Mouse (Mus musculus) CD4-positive naive resting alpha-beta T cell, adult 57 days (primary cell): ENCODE measurements around the gene Sema3g. TPM values are rescaled to one million over a fixed set of nuclear protein-coding genes. Genes with fewer than 3 reads are reported as not detected.

Experiments
- total RNA-seq: library from RNA; stranded (reverse); gene quantifications from one replicate; pipeline ENCODE4 v1.2.4, GENCODE M21; 2023

Sema3g gene
- not detected for total RNA-seq

GRCm38 (mm10) chr14:31217666-31218065 lies at the start of gene Sema3g:
Sema3g (plus strand) TSS chr14:31217860.

GRCm38 (mm10) chr14:31168425-31168824 lies 49.2 kb upstream of the Sema3g start, which contains the start of gene Stab1:
Stab1 (minus strand) TSS chr14:31168641.

GRCm38 (mm10) chr14:31208084-31208483 lies 9.6 kb upstream of the Sema3g start, which contains the start of gene Tnnc1:
Tnnc1 (plus strand) TSS chr14:31208312.

GRCm38 (mm10) chr14:31216846-31217245 lies 814 bp upstream of the Sema3g start, which contains the start of gene Nisch:
Nisch (minus strand) TSS chr14:31216946.

GRCm38 (mm10) chr14:31251084-31251604 lies 33.5 kb downstream of the Sema3g start, which contains the start of the genes Phf7 and Bap1:
Phf7 (minus strand) TSS chr14:31251317.
Bap1 (plus strand) TSS chr14:31251450.

Other genes starting within 250 kb of the Sema3g start
- 9.1 TPM for gene Glt8d1, start 216.5 kb upstream of the Sema3g start, total RNA-seq
- 89.0 TPM for gene Spcs1, start 216.2 kb upstream of the Sema3g start, total RNA-seq
- 83.9 TPM for gene Pbrm1, start 198.7 kb upstream of the Sema3g start, total RNA-seq
- 279 TPM for gene Gnl3, start 198.7 kb upstream of the Sema3g start, total RNA-seq
- gene Smim4, start 88.9 kb upstream of the Sema3g start, total RNA-seq: 48.2 TPM
- 0.41 TPM for gene Nt5dc2, start 86.8 kb upstream of the Sema3g start, total RNA-seq
- gene Stab1, start 49.2 kb upstream of the Sema3g start, total RNA-seq: 1.6 TPM
- not detected for gene Tnnc1, start 9.5 kb upstream of the Sema3g start, total RNA-seq
- gene Nisch, start 914 bp upstream of the Sema3g start, total RNA-seq: 439 TPM
- 7.5 TPM for gene Phf7, start 33.5 kb downstream of the Sema3g start, total RNA-seq
- gene Bap1, start 33.6 kb downstream of the Sema3g start, total RNA-seq: 113 TPM
- not detected for gene Dnah1, start 106.0 kb downstream of the Sema3g start, total RNA-seq
- 49.2 TPM for gene Capn7, start 118.8 kb downstream of the Sema3g start, total RNA-seq
- 79.2 TPM for gene Sh3bp5, start 218.2 kb downstream of the Sema3g start, total RNA-seq